Mouse (Mus musculus) kidney, postnatal 4 days (tissue): ENCODE results near the gene Olfr157.
"Not testable (repeated sequence)": the region's sequence is repeated elsewhere in the genome, so short reads cannot be mapped to it uniquely, and the experiment has no call there.

Source experiments
- DNase-seq, 2 experiments: peaks; one replicate each; pipeline ENCODE4 v3.0.0; 2021; ENCODE audit warnings: mixed read lengths in 2 of 2

The Olfr157 gene

GRCm38 (mm10) chr4:43795844-43796243 is 44.2 kb downstream of the Olfr157 start:
- not testable (repeated sequence) for DNase-seq

- no peak for DNase-seq
These were observed 44.7 kb downstream of the Olfr157 start for GRCm38 (mm10) chr4:43795296-43795695.
